Mouse (Mus musculus) urinary bladder, postnatal 4 days (tissue): ENCODE measurements at regions not wholly inside any gene's neighbourhood (a gene's known extent, or its start where the extent isn't known, plus 50 kb on each side); places are given as distances from the start of the nearest gene placed in this dataset.

Experiments
- DNase-seq, 2 experiments: peaks; one replicate each; pipeline ENCODE4 v3.0.0; 2021 to 2022; ENCODE audit warnings: low spot score in 2 of 2

DNA sequence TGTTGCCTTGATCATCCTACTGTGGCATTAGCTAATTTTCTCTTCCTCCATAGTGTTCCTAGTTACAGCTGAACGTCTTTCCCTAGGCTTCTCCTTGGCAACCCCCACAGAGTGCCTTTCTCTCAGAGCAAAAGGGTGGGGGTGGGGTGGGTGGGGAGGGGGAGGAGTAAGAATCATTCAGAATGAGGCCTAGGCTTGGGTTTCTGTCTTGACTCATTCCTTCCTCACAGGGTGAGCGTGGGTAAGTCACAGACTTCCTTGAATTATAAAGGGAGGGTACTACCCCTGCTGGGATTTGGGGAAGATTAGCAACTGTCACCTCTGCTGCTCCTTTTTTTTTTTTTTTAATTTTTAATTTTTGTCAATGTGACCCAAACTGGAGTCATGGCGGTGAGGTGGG, 114.5 kb downstream of the Dhx35 start:
- DNase-seq: no peak

DNA sequence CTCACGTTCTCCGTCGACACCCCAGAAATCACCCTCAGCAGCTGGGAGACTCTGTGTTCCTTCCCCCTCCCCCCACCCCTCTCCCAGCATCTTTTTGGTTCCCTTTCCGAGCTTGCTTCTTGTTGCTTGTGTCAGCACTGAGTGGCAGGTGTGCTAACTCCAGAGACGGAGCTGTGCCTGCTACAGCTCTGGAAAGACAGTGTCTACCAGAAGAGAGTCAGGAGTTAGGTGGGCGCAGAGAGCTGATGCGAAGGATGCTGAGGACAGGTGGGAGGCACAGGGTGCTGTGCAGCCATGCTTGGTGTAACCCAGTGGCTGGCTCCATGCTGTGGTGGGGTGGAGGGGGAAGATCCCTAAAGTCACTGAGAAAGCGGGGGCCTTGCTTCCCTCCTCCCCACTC, 115.7 kb downstream of the Dhx35 start:
- DNase-seq: no peak

DNA sequence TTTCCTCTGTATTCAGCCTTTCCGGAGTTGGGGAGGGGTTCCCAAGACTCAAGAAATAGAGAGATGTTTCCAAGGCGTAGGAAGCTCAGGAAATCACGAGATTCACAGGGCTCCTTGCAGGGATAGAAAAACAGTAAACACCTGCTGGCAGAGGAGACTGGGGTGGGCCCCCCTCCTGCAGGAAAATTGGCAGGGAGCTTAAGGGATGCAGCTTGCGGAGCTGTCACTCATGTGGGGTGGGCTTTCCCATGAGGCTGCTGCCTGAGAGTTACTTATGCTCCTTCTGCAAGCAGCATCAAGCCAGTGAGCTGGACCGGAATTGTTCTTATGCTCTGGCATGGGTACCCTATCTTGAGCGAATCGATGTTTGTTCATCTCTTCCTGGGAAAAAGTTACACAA, 116.6 kb downstream of the Dhx35 start:
- DNase-seq: no peak

DNA sequence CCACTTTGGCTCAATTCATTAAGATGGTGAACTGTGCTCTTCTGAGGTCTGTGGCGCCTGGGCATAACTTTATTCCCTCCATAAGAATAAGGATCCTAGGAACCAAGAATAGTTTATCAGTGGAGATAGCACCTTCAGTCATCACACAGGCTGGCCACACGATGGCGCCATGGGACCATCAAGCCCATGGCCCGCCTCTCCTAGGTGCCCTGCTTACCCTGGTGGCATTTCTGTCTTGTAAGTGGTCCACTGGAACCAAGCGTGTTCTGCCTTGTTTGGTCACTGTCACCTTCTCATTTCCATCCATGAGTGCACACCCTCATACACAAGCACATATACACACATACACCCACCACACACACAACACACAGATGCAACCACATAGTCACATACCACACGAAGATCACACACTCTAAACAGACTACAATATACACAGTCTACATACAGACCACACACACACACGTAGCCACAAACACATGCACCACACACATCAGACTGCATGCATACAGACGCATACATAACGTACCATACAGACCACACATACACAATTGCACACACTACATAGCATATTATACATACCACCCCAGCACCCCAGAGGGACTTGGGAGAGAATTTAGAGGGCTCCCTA, 118.1 kb downstream of the Dhx35 start:
- DNase-seq: no peak

DNA sequence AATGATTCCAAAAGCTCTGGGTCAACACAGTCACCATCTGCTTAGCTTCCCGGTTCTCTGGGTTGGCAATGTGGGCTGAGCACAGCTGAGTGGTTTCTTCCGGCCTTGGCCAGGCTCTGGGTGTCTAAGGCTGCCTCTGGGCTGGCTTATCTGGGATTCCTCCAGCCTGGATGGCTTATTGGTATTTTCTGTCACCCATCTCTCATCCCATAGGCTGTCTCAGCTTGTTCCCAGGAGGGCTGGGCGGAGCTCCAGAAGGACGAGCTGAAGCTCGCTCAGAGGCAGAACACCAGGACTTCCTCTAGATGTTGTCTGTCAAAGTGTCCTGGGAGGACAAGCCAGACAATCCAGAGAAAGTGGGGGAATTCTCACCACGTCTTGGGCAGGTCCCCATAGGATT, 122.8 kb downstream of the Dhx35 start:
- DNase-seq: no peak

DNA sequence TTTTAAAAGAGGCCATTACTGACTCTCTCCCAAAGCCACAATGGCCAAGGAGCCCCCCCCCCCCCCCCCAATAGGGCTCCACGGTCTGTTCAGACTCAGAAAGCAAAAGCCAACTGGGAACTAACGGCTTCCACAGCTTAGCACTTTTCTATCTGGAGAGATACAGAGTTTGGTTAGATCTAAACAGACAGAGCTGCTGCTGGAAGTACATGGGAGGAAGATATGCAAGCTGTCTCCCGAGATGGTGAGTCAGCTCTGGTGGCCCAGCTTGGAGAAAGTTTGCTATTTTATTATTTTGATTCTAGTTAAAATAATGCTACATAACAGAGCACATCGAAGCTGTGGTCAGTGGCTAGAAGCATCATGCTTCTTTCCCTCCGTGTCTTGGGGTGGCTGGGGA, 123.7 kb downstream of the Dhx35 start:
- no peak for DNase-seq

DNA sequence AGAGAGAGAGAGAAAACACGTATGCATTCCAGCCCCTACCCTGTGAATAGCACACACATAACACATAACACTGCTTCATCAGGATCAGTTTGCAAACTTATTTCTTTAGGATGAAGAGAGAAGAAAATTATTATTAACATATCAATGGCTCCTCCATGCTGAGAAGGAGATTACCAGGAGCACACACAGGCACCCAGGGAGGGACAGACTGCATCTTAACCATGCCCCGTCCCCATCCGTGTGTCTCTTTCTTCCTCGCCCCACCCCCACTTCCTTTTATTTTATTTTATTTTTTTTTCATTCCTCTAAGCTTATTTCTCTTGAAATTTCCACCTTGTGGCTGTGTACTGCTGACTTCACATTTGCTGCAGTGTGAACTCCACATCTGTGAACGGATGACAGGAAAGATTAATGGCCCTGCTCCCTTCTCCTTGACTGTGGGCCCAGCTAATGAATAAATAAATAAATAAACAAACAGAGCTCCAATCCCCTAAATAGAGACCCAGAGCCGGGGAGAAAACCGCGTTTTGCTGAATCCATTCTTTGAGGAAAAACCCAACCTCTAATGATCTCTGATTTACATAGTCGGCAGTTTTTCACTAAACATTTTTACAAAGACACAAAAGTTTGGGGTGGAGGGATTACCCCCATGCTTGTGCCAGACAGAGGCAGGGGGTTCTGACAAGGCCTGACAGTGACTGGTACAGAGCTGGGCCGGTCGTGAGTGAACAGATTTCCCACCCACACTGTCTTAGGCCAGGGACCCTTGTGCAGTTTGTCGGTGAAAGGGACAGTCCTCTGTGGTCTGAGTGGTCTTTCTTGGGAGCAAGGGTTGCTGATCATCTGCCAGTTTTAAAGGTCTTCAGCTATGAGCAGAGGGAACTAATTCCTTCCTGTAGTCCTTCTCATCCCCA, 127.0 kb downstream of the Dhx35 start:
- DNase-seq: no peak

DNA sequence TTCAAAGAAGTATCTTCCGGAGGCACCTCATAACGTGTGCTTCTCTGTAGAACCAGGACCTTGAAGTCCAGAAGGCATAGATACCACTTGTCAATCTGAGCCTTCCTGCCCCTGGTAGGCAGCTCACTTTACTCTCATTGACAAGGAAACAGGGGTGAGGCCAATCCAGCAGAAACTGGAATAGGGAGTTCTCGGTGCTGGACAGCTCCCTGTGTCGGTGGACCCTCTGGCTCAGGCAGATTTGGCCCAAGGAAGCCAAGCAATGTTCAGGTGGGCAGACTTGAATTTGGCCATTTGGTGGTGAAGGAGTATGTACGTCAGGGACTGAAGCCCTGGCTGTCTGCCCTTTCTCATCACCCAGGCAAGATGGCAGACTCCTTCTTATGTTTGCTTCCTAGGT, 128.2 kb downstream of the Dhx35 start:
- no peak for DNase-seq

DNA sequence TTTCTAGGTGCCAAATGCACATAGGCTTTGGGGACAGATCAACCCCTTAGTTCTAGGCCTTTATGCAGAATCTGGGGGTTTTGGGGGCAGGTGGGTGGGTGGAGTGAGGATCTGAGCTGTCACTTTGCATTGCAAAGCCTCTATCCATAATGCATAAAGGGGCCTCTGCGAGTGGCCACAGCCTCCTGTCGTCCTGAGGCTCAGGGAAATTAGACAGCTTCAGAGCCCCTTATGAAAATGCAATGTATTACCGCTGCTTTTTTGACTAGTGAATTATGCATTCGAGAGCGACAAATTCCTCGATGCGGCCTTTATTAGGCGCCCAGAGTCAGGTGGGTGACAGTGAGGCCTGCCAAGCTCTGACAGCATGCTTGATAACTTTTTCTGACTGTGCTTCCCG, 134.9 kb downstream of the Dhx35 start:
- DNase-seq: no peak

DNA sequence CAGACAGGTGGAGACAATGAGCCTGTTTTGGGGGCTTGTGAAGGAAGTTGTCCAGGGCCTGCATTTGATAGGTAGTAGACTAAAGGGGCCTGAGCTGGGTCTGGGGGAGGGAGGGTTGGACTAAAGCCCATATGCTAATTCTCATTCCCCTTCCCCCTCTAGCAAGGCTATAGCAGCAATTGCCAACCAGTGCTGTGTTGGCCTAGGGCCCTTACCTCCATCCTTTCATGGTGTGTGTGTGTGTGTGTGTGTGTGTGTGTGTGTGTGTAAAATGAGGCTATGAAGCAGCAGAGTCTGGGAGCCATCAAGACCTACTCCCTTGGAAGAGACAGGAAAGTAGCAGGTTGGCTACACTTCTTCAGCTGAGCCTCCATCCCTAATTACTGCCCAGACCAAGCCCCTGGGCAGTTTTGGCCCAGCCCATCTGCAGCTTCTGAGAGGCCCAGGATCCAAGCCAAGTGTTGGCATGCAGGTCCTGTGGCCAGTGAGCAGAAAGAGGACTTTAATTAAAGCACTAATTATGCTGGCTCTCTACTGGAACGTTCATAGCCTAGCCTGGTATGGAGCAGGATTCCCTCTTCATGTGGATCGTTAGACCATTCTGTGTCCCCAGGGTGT, 143.4 kb downstream of the Dhx35 start:
- no peak for DNase-seq

DNA sequence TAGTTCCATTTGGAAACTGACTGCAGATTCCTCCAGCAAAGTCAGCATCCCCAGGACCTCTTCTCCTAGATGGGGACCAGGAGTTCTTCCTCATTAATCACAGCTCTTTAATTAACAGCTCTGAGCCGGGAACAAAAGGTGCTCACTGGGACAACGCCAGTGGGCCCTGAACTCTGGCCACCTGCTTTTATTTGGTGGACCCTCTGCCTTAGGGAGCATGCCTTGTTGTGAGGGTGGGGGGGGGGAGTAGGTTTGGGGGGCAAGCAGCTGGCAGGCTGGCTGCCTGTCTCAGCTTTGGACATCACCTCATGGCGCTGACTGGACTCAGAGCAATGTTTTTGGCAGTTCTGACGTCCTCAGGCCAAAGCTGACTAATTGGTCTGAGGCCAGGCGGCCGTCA, 154.8 kb downstream of the Dhx35 start:
- no peak for DNase-seq

DNA sequence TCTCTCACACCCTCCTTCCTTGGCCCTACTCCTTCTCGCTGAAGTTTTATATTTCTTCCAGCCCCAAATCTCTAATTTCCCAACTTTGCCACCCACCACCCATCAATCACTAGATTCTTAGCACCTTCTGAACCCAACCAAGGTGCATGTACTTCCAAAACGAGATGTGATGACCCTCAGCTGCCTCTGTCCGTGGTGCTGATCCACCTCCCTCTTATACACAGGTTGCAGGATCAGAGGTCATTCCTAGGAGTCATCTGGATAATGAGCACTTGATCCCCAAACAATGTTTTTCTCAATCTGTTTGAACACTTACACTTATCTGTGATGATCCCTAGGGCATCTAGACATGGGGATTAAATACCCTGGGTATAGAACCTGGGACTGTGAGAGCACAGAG, 156.5 kb downstream of the Dhx35 start:
- no peak for DNase-seq

DNA sequence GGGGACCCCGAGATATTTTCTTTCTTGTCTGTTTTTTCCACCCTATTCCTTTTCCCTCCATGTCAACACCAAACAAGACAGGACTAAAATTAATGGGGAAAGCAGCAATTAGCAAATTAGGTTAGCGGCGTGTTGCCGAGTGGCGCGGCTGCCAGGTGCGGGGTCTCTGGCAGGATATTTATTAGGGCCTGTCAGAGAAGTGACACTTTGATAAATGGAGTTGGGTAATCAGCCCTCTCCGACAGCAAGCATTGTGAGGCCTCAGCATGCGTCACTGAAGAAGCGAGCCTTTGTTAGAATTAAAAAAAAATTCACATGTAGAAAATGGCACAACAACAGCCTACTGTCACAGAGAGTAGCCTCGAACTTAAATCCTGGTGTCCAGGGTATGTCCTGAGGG, 162.3 kb downstream of the Dhx35 start:
- no peak for DNase-seq

DNA sequence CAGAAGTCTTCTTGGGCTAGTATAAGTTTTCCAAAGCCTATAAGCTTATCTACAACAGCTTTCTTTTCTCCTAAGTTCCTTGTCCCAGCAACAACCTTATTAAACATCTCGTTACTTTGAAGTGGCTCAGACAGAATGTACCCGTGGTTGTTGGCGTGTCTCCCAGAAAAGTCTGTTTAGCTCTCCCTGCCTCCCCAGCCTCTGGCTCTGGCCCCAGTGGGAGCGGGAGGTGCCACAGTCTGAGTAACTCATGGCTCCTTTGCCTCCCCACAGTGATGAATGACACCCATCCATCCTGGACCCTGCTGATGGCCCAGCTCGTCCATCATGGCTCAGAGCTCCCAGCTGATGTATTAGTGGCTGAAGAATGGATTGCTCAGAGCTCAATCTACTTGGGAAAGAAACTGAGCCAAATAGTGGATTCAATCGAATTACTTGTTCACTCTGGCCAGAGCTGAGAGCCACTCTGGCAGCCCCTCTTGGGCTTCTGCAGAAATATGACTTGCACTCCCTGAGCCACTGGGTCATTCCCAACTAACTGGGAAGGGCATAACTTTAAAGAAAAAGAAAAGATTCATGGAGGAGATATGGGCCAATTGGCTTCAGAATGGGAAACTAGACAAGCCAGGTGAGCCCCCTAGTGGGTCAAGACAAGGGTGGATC, 170.5 kb downstream of the Dhx35 start:
- DNase-seq: peak in 1 of 2 experiments; percentile 24

DNA sequence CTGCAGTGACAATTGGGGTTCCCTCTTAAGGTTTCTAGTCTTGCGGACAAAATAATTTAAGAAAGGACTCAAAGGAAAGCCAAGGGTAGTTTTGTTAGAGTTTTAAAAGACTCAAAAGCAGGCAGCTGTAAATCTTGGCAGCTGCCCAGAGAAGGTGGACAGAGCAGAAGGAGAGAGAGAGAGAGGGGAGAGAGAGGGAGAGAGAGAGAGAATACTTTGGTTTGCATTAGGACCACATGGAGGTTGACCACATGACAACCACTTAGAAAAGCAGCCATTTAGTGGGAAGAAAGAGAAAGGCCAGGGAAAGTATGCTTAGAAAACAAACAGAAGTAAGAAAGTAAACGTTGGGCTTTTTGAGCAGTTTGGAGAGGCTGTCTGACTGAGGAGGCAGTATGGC, 177.6 kb downstream of the Dhx35 start:
- no peak for DNase-seq

DNA sequence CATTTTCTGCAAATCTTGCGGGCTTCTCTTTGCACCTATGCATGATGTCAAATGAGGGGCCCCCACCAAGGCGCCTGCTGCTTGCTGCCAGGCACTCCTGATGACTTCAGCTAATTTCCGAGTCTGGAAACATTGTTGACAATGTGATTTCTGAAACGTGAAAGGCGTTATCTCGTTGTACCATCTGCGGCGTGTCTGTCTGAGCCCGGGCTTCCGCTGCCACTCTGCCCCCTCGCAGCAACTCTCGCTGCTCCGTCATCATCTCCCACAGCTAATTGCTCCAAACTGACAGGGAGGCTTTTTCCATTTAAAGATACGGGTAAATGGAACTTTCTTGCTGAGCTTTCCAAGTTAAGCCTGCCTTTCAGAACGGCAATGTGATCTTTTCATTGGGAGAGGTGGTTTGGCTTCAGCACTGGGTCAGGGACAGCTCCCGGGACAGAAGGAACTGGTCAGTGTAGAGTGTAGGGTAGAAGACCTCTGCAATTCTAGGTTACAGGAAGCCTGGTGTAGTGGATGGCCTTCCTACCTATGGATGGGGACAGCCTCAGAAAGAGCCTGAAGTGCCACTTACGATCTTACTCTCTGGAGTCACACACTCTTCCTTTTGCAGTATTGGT, 191.0 kb downstream of the Dhx35 start:
- no peak for DNase-seq

DNA sequence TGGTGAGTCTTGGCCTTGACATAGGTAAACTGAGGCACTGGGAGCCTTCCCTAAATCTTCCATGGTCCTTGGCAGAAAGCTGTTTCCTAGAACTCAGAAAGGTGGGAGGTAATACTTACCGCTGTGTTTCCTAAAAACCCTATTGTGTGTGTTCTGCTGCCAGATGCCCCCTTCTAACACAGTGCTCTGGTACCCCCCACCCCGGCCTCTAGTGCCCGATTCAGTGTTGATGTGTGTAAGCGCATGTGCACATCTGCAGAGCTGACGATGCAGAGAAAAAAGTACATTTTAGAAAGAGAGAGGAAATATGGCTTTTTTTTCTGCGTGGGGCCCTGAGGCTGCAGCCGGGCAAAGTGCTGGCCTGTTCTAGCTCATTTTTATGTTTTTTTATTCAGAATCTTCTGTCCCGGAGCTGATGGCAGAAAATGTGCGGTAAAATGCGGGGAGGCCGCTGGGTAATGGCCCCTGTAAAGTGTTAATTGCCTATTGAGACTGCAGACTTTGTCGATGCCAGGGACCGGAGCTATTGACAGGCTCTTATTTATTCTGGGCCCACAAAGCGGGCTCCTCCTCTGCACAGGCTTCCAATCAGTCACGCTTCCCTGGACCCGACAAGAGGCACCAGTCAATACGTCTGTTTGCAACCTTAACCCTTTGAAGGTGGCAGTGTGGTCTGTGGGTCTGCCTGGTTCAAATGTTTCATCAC, 208.0 kb downstream of the Dhx35 start:
- no peak for DNase-seq

DNA sequence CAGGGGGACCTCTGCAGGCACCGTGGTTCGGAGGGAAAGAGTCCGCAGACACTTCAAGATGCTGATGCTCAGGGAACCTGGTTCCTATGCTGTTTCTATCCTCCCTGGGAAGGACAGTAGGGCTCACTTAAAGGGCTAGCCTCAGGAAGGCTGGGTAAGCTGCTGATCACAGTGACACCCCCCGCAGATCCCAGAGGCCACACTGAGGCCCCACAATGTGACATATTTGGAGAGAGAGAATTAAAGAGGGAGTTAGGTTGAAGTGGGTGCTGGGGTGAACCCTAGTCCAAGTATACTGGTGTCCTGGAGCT, 208.5 kb downstream of the Dhx35 start:
- DNase-seq: no peak

DNA sequence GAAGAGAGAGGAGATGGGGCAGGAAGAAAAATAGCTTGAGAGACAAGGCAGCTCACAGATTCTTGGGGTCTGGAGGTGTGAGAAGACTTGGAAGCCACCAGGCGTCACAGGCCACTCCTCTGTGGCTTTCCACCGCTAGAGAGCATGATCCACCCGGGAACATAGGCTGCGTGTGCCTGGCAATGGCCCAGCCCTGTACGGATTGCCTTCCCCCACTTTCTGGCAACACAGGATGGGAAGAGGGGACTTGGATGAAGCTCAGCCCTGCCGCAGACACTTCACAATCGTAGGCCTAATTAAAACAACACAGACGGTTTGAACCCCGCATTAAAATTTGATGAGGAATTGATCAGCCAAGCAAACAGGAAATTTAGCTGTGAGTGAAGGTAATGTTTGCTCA, 209.8 kb downstream of the Dhx35 start:
- no peak for DNase-seq

DNA sequence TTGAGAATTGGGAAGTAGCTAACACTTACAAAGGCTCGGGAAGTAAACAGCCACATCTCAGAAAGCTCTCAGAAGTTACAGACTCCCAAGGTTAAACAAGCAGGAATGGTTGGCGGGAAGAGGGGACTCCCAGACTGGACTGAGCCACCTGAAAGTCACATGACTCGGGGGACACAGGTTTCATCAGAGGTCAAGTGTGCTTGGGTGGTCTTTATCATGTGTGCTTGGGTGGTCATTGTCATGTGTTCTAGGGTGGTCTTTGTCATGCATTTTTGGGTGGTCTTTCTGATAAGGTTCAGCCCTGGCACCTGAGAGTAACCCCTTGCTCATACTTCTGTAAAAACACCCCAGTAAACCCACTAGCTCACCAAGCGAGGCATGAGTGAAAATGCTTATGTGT, 218.1 kb downstream of the Dhx35 start:
- DNase-seq: no peak

DNA sequence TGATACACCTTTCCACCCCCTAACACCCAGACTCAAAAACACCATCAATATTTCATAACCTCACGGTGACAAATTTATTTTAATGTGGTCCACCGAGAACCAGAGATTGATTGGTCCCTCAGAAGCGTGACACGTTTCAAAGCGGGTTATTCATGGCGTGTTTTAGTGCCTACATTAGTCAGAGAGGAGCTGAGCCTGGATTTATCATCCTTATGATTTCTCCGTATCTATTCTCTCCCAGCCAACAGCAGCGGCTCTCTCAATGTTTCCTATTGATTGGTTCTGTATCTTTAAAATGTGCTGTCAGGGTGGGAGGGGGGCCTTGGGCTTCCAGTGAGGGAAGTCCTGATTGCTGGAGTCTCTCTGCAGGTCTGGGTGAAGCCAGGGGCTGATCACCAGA, 219.9 kb downstream of the Dhx35 start:
- no peak for DNase-seq
